Mouse (Mus musculus) spleen, adult 2 months (tissue): ENCODE data around the gene Slc7a7. TPM values are rescaled to one million over a fixed set of nuclear protein-coding genes. Genes with fewer than 3 reads are reported as not detected.
A peak's percentile ranks its signal among the peaks of the same experiment; 100 is the strongest.
"Not testable (repeated sequence)": the region's sequence is repeated elsewhere in the genome, so short reads cannot be mapped to it uniquely, and the experiment has no call there.

ENCODE experiments used
- DNase-seq, 2 experiments: peaks; one replicate each; pipeline versions ENCODE4 v3.0.0 to v3.0.0-alpha.2; 2012 to 2021; ENCODE audit warnings: low spot score in 2 of 2, low read depth in 1 of 2
- H3K27ac ChIP-seq: fragments of 200-500 bp; 2 replicates; pipeline ENCODE4 v1.5.1; 2012; ENCODE audit warnings: low read length, inconsistent platforms; ENCODE audit not compliant: insufficient read depth
- H3K27me3 ChIP-seq: fragments of 200-500 bp; 2 replicates; pipeline ENCODE4 v1.6.1; 2012; ENCODE audit warnings: mild to moderate bottlenecking, moderate library complexity, low read length, inconsistent platforms; ENCODE audit not compliant: control insufficient read depth, insufficient read depth
- H3K36me3 ChIP-seq: fragments of 200-500 bp; 2 replicates; pipeline ENCODE4 v1.6.1; 2012; ENCODE audit warnings: mild to moderate bottlenecking, low read length, inconsistent platforms; ENCODE audit not compliant: control insufficient read depth, insufficient read depth
- H3K4me1 ChIP-seq: fragments of 200-500 bp; 2 replicates; pipeline ENCODE4 v1.6.1; 2011; ENCODE audit warnings: inconsistent platforms; ENCODE audit not compliant: control insufficient read depth, insufficient read depth, insufficient read length
- H3K4me3 ChIP-seq: fragments of 200-500 bp; 2 replicates; pipeline ENCODE4 v1.5.1; 2011; ENCODE audit warnings: mild to moderate bottlenecking, inconsistent platforms; ENCODE audit not compliant: insufficient read depth, insufficient read length; ENCODE audit errors: extremely low read depth
- CTCF ChIP-seq: fragments of 200-500 bp; IDR thresholded peaks from 2 replicates; pipeline ENCODE4 v1.5.1; 2011; ENCODE audit warnings: mild to moderate bottlenecking, inconsistent platforms; ENCODE audit not compliant: insufficient read depth, insufficient read length, insufficient replicate concordance; ENCODE audit errors: extremely low read depth
- POLR2A ChIP-seq: fragments of 200-500 bp; IDR thresholded peaks from 2 replicates; pipeline ENCODE4 v1.6.1; 2011; ENCODE audit warnings: low read depth, low read length, inconsistent platforms
- WGBS: fragments of 180-500 bp; shearing (Covaris S2); methylation state at CpG from one replicate; pipeline ENCODE4 v1.1.7; 2018; 5-methylcytosine and 5-hydroxymethylcytosine counted together
- polyA plus RNA-seq: library from polyadenylated mRNA; depleted of rRNA; stranded (reverse); fragments of >200 nt; gene quantifications from 2 replicates; pipeline ENCODE4 v1.2.3, GENCODE M21; 2012

Slc7a7 gene
- polyA plus RNA-seq, 1 experiment: 31.2 TPM

DNA sequence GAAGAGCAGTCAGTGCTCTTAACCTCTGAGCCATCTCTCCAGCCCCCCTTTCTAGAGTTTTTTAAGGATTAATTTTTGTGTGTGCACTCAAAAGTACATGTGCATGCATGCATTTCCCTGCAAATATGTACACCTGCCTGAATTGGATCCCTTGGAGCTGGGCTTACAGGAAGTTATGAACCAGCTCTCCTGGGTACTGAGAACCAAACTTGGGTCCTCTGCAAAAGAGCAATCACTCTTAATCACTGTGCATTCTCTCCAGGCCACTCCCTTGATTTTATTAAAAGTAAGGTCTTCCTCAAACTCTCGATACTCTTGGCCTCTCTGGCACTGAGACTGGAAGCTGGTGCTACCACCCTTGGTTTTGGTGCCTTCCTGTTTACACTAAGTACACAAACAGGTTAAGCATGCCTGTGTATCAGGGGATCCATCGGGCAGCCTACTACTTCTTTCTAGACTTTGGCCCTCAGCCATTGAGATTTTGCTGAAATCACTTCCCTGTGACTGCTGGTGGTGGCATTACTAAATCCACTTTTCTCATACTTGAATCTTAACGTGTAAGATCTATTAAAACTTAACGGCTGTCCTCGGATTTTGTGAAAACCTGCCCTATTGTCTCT, 52.4 kb downstream of the Slc7a7 start:
- no peak for DNase-seq
- 85% methylated on average over 5 of the region's 5 CpGs for WGBS
- peaks cover 3% of the 10 kb centered on the region; the same call in 1 of the 2 replicates for H3K4me1 ChIP-seq
- TF ChIP-seq POLR2A (no peak), CTCF (no peak)
- H3K4me3 ChIP-seq: no peak overlapping the region
- peaks cover 45% of the 10 kb centered on the region for H3K36me3 ChIP-seq
- no peaks in the 10 kb centered on the region for H3K27me3 ChIP-seq
- H3K27ac ChIP-seq: no peak overlapping the region

DNA sequence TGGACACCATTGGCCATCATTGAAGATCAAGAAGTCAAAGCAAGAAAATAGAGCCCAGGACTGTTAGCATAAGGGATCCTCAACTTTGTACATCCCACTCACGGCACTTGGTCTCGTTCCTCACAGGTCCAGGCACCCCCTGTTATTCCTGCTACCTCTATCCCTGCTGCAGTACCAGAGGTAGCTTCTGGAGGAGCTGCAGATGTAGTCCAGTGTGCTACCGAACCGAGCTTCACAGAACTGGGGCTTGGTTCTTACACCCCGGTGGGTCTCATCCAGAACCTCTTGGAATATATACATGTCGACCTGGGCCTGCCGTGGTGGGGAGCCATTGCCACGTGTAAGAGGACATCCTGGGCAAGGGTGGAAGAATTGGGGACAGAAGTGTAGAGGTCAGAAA, 54.4 kb downstream of the Slc7a7 start:
- no peak for DNase-seq
- TF ChIP-seq CTCF: no peak
- no peak for TF ChIP-seq POLR2A
- H3K27me3 ChIP-seq: no peaks in the 10 kb centered on the region
- no peak overlapping the region for H3K27ac ChIP-seq
- peaks cover 5% of the 10 kb centered on the region; the same call in 1 of the 2 replicates for H3K4me1 ChIP-seq
- peaks cover 28% of the 10 kb centered on the region for H3K36me3 ChIP-seq
- WGBS: 93% methylated on average over 8 of the region's 8 CpGs
- no peak overlapping the region for H3K4me3 ChIP-seq

DNA sequence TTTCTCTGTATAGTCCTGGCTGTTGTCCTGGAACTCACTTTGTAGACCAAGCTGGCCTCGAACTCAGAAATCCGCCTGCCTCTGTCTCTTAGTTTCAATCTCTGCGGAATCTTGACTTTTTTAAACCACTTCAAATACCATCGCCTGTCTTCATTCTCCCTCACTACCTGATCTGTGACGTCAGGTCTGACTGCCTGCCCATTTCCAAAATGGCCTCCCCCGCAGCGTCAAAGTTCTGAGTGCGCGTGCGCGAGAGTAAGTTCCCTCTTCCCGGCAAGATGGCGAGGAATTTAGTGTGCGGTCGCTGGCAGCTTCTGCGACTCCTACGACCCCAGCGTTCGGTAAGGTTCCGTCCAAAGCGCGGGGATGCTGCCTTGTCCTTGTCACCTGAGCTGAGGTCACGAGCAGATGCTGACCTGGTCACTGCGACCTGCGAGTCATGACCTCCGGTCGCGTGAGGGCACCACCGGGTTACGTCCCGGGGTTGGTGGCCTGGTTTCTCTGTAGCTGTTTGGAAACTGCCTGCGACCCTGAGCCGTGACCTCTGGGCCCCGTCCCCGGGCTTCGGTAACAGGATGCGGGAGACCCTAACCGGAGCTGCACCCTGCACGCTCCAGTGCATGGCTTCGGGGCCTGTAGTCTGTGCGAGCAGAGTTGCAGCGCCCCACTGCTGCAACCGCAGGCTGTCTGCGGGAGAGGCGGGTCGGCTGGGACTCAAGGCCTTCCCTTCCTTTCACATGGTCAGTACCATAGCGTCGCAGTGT, 56.8 kb downstream of the Slc7a7 start, which contains the start of gene Oxa1l:
TSS of gene Oxa1l (plus strand) at position 258 of the 764 bp plus-strand sequence.
- Histone ChIP-seq H3K27me3 (no peaks in the 10 kb centered on the region), H3K4me1 (peaks cover 5% of the 10 kb centered on the region; the same call in 1 of the 2 replicates), H3K4me3 (peak within 1 kb of the TSS; percentile 74), H3K27ac (peak within 1 kb of the TSS; percentile 84), H3K36me3 (peaks cover 12% of the 10 kb centered on the region)
- peak; percentile 63 for TF ChIP-seq POLR2A
- no peak for TF ChIP-seq CTCF
- WGBS: under 1% methylated on average over 48 of the region's 48 CpGs
- DNase-seq: peak; percentile 93 to 94

DNA sequence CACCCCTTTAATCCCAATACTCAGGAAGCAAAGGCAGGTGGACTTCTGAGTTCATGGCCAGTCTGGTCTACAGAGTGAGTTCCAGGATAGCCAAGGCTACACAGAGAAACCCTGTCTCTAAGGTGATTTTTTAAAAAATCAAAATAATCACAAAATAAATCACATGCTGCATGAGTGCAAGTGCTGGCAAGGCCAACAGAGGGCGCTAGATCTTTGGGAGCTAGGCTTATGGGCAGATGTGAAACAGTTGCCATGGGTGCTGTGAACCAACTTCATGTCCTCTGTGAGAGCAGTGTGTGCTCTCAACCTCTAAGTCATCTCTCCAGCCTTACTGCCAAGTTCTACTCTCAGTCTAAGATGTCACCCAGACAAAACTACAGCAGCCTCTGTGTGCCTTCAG, 63.2 kb downstream of the Slc7a7 start:
- no peak for TF ChIP-seq POLR2A
- TF ChIP-seq CTCF: 0 out of 2 replicates have a peak, but pooled peaks have one; percentile 4
- no peak overlapping the region for H3K27ac ChIP-seq
- no peak overlapping the region for H3K4me3 ChIP-seq
- WGBS: 55% methylated on average over 1 of the region's 1 CpGs
- DNase-seq: no peak
- no peaks in the 10 kb centered on the region for H3K27me3 ChIP-seq
- H3K36me3 ChIP-seq: no peaks in the 10 kb centered on the region
- peaks cover 4% of the 10 kb centered on the region; the same call in 1 of the 2 replicates for H3K4me1 ChIP-seq

DNA sequence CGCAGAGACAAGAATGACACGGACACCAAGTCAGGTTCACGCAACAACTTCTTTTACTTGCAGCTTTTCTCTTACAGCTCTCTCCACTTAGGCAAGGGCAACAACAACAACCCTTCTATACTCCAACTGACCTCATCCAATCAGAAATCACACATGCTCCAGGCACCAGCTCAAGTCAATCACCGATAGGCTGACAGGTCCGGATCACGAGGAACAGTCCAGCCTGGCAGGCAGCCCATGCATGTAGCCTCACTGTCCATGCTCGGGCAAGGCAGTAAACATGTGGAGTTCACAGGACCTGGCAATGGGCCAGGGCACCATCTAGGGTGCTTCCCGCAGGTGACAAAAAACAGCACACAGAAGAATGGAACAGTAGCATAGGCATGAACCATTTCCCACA, 65.3 kb downstream of the Slc7a7 start:
- TF ChIP-seq CTCF (no peak), POLR2A (no peak)
- Histone ChIP-seq H3K4me3 (no peak overlapping the region), H3K27ac (no peak overlapping the region), H3K27me3 (no peaks in the 10 kb centered on the region), H3K36me3 (no peaks in the 10 kb centered on the region), H3K4me1 (peaks cover 4% of the 10 kb centered on the region; the same call in 1 of the 2 replicates)
- 84% methylated on average over 8 of the region's 8 CpGs for WGBS
- DNase-seq: no peak

DNA sequence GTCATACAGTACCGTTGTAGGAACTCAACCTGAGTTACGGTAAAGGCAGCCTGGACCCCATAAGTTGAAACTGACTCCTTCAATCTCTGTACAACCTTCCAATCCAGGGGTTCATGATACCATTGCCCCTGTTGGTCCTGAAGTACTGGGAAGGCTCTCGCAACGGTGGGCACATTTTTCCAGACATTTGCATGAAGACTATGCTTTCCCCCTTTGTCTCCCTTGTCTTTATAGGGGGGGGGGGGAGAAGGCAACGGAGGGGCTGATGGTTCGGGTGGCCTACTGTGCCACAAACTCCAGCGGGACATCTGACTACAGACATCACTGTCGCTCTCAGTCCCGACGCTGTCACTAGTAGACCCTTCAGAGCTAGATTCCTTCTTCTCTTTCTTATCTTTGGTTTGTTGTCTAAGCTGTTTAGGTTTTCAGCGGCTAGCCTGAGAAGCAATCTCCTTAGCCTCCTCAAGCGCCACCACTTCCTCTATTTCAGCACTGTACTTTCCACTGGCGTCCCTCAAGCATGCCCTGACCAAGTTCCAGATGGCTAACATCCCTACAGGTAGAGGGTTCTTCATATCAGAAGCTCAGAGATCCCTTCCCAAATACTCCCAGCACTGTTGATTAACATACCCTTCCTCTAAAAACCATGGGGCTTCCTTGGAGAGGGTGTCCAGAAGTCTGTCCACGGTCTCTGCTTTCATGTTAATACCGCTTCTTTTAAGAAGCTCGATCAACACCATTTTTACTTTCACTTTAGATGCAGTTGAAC, 66.6 kb downstream of the Slc7a7 start:
- peak; percentile 46 to 62 for DNase-seq
- H3K36me3 ChIP-seq, H3K4me1 ChIP-seq, H3K27me3 ChIP-seq: not testable (repeated sequence)
- Histone ChIP-seq H3K4me3 (peak overlapping the region; percentile 49; the same call in 1 of the 2 replicates), H3K27ac (peak overlapping the region; percentile 68)
- 33% methylated on average over 16 of the region's 16 CpGs for WGBS

DNA sequence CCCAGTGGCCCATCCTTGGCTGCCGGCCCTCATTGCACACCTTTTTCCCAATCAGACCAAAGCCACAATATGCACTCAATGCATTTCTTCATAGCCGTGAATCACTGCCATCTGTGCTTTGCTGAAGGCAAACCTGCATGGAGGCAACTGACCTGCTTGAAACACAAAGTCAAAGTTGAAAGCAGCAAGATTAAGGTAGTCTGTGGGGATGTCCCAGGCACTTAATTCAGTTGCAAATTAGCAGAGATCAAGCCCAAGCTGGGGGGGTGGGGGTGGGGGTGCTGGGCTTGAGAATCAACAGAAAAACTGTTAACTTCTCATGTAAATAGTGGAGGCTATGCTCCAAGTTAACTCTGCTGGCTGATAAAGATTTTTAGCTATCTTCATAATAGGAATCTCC, 75.8 kb downstream of the Slc7a7 start:
- not testable (repeated sequence) for H3K4me1 ChIP-seq, H3K4me3 ChIP-seq, H3K27ac ChIP-seq, H3K36me3 ChIP-seq, DNase-seq, H3K27me3 ChIP-seq
- WGBS: 79% methylated on average over 2 of the region's 2 CpGs
